Mouse (Mus musculus) midbrain, embryonic 14.5 days (tissue): ENCODE measurements around the gene Lbh. TPM values are rescaled to one million over a fixed set of nuclear protein-coding genes. Genes with fewer than 3 reads are reported as not detected.
A peak's percentile ranks its signal among the peaks of the same experiment; 100 is the strongest.

Source experiments
- ATAC-seq: fragments of 200-750 bp; cut with Nextera tagmentation; 2 replicates; pipeline ENCODE4 v1.8.0; 2017; ENCODE audit warnings: moderate number of reproducible peaks, moderate library complexity; ENCODE audit not compliant: low FRiP score, low TSS enrichment
- DNase-seq: peaks from one replicate; pipeline ENCODE4 v3.0.0-alpha.2; 2015
- H3K27ac ChIP-seq: fragments of 300-500 bp; sonication (generic); replicated peaks from 2 replicates; pipeline ENCODE4 v1.5.1; 2014; ENCODE audit warnings: mild to moderate bottlenecking, low read depth, low read length, moderate library complexity
- H3K27me3 ChIP-seq: fragments of 300-500 bp; sonication (generic); 2 replicates; pipeline ENCODE4 v1.6.1; 2014; ENCODE audit warnings: low read length, control low read depth, mixed read lengths; ENCODE audit not compliant: control insufficient read depth, insufficient read depth
- H3K36me3 ChIP-seq: fragments of 300-500 bp; sonication (generic); 2 replicates; pipeline ENCODE4 v1.6.1; 2014; ENCODE audit warnings: low read length, control low read depth; ENCODE audit not compliant: control insufficient read depth, insufficient read depth
- H3K4me1 ChIP-seq: fragments of 300-500 bp; sonication (generic); 2 replicates; pipeline ENCODE4 v1.6.1; 2014; ENCODE audit warnings: mild to moderate bottlenecking, antibody characterized with exemption, low read length, control low read depth; ENCODE audit not compliant: control insufficient read depth, insufficient read depth
- H3K4me2 ChIP-seq: fragments of 300-500 bp; sonication (generic); 2 replicates; pipeline ENCODE4 v1.6.1; 2014; ENCODE audit warnings: mild to moderate bottlenecking, low read length, moderate library complexity
- H3K4me3 ChIP-seq: fragments of 300-500 bp; sonication (generic); replicated peaks from 2 replicates; pipeline ENCODE4 v1.5.1; 2014; ENCODE audit warnings: low read depth, low read length
- H3K9ac ChIP-seq: fragments of 300-500 bp; sonication (generic); replicated peaks from 2 replicates; pipeline ENCODE4 v1.6.1; 2014; ENCODE audit warnings: mild to moderate bottlenecking, low read length, moderate library complexity
- H3K9me3 ChIP-seq: fragments of 300-500 bp; sonication (generic); 2 replicates; pipeline ENCODE4 v1.6.1; 2016; ENCODE audit warnings: low read length, control low read depth, mixed read lengths; ENCODE audit not compliant: control insufficient read depth
- WGBS: fragments of 180-500 bp; shearing (Covaris S2); extraction: QIAGEN DNeasy Blood & Tissue Kit; methylation state at CpG from one replicate; pipeline ENCODE4 v1.1.7; 2014; 5-methylcytosine and 5-hydroxymethylcytosine counted together
- polyA plus RNA-seq: library from polyadenylated mRNA; unstranded; fragments of >200 nt; fragmentation: Nextera tagmentation; extraction: Ambion mirVana; gene quantifications from 2 replicates; pipeline ENCODE4 v1.2.1, GENCODE M21; 2014

Lbh gene
- polyA plus RNA-seq, result 8.9 and 12.3 TPM in 2 replicates

DNA sequence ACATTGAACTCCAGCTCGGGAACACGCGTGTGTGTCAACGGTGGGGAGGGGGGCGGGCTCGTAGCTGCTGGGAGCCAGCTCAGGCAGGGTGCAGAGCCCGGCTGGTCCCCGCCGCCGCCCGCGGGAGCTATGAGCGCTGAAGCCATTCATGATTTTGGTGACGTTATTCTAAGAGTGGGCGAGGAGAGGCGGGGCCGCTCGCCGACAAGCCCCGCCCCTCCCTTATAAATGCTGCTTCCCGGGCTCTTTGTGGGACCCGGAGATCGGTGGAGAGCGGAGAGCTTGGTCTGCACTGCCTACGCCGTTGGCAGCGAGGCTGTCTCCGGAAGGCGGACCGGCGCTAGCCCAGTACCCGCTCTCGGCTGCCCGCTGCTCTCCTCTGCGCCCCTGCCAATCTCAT is at the start of gene Lbh:
Gene Lbh, plus strand, starts transcription at position 253 of the 400 bp plus-strand sequence.
- ATAC-seq, result peak; percentile 92
- under 1% methylated on average over 35 of the region's 35 CpGs for WGBS
- H3K4me3 ChIP-seq, result peak within 1 kb of the TSS; percentile 75
- H3K27me3 ChIP-seq, result no peaks in the 10 kb centered on the region
- H3K9ac ChIP-seq, result peak within 1 kb of the TSS; percentile 93
- H3K36me3 ChIP-seq, result peaks cover 20% of the 10 kb centered on the region
- peak within 1 kb of the TSS; percentile 66 for H3K4me2 ChIP-seq
- peaks cover 33% of the 10 kb centered on the region for H3K4me1 ChIP-seq
- H3K27ac ChIP-seq, result peak within 1 kb of the TSS; percentile 96
- DNase-seq, result peak; percentile 97
- no peaks in the 10 kb centered on the region for H3K9me3 ChIP-seq

DNA sequence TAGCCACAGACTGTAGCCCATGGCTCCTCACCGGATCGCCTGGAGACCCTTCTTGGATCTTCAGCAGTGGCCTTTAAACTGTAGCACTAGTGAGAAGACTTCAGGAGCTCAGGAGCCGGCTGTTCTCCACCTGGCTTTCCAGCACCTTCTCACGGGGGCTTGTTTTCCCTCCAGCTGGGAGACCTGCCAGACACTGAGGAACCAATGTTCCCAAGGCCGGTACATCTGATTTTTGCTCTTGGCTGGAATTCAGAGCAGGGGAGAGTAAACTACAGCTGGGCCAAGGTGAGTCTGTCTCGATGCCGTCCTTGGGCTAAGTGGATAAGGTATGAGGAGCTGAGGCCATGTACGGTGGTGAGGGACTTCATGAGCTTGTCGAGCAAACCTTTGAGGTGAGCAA is 39.1 kb upstream of the Lbh start:
- ATAC-seq (no peak), DNase-seq (no peak)
- Histone ChIP-seq H3K27me3 (no peaks in the 10 kb centered on the region), H3K4me2 (no peak overlapping the region), H3K27ac (no peak overlapping the region), H3K36me3 (no peaks in the 10 kb centered on the region), H3K9me3 (no peaks in the 10 kb centered on the region), H3K4me3 (no peak overlapping the region), H3K4me1 (no peaks in the 10 kb centered on the region), H3K9ac (no peak overlapping the region)
- WGBS, result 92% methylated on average over 9 of the region's 9 CpGs

DNA sequence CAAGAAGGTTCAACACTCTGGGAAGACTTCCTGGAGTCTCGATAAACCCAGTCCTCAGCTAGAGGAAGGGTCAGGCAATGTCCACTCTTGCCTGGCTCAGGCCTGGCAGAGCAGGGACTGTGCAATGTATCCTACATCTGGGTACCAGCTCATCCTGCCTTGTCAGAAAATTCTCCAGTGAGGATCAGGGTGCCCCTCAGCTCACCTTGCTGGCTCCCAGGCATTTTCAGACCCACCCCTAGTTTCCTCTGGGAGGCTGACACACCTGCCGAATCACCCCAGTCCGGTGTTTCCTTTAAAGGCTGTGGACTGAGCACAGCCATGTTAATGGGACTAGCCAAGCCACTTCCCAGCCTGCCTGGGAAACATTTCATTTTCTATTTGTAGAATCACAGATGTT is 37.9 kb upstream of the Lbh start:
- Histone ChIP-seq H3K4me1 (no peaks in the 10 kb centered on the region), H3K36me3 (no peaks in the 10 kb centered on the region), H3K27me3 (no peaks in the 10 kb centered on the region), H3K4me3 (no peak overlapping the region), H3K9me3 (no peaks in the 10 kb centered on the region), H3K27ac (no peak overlapping the region), H3K9ac (no peak overlapping the region), H3K4me2 (no peak overlapping the region)
- ATAC-seq, result no peak
- no peak for DNase-seq
- 82% methylated on average over 3 of the region's 3 CpGs for WGBS

DNA sequence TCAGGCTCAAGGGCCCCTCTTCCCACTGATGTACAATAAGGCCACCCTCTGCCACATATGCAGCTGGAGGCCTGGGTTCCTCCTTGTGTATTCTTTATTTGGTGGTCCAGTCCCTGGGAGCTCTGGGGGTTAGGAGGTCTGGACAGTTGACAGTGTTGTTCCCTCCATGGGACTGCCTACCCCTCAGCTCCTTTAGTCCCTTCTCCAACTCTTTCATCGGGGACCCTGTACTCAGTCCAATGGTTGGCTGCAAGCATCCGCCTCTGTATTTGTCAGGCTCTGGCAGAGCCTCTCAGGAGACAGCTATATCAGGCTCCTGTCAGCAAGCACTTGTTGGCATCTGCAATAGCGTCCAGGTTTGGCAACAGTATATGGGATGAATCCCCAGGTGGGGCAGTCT is 37.1 kb upstream of the Lbh start:
- Histone ChIP-seq H3K27ac (no peak overlapping the region), H3K9ac (no peak overlapping the region), H3K4me1 (no peaks in the 10 kb centered on the region), H3K4me2 (no peak overlapping the region), H3K36me3 (no peaks in the 10 kb centered on the region), H3K9me3 (no peaks in the 10 kb centered on the region), H3K27me3 (no peaks in the 10 kb centered on the region), H3K4me3 (no peak overlapping the region)
- DNase-seq, result no peak
- WGBS, result 65% methylated on average over 3 of the region's 3 CpGs
- no peak for ATAC-seq

DNA sequence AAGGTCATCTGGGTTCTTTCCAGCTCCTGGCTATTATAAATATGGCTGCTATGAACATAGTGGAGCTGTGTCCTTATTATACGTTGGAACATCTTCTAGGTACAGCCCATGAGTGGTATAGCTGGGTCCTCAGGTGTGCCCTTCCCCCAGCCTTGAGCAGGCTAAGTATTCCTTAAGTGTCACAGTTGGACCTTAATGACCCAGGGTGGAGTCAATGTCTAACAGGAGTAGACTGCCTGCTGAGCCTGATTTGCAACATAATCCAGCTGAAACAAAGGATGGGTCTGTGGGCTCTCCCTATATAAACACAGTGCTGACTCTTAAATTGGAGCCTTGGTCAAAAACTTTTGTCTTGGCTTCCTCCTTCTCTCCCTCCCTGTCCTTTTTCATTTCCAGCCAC is 36.3 kb upstream of the Lbh start:
- no peak for ATAC-seq
- Histone ChIP-seq H3K4me1 (no peaks in the 10 kb centered on the region), H3K27me3 (no peaks in the 10 kb centered on the region), H3K36me3 (no peaks in the 10 kb centered on the region), H3K9me3 (no peaks in the 10 kb centered on the region), H3K4me3 (no peak overlapping the region), H3K27ac (no peak overlapping the region), H3K9ac (no peak overlapping the region), H3K4me2 (no peak overlapping the region)
- WGBS, result 40% methylated on average over 1 of the region's 1 CpGs
- DNase-seq, result no peak

DNA sequence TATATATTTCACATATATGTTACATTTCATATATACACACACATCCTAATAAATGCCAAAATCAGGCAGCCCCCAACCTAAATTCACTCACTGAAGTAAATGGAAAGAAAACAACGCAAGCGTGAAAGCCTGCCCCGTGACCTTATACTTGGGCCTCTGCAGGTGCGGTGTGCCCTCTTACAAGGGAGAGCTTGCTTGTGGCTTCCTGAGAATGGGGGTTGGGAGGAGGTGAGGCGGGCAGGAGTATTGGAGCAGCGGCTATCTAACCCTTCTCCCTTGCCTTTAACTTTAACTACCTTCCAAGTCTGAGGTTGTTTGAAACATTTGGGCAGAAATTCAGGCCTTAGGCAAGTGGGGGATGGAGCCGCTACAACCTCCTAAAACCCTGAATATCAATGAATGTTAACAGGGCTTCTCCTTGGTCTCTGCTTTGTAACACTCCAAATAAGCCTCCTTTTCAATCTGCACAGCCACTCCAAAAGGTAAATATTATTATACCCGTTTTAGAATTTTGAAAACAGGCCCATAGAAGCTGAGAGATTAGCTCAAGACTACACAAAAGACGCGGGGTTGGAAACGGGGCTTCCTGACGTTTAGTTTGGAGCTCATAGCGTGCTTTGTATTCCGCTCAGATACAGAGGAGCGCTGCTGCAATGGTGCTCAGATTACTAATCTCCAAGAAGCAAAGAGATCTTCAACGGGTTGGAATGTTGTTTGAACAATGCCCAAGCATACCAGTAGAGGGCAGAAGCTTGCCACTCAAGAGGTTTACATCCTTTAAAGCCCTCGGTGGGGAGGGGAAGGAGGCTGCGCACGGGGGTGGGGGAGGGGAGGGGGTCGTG is 28.3 kb upstream of the Lbh start:
- ATAC-seq, result peak; percentile 83
- Histone ChIP-seq H3K36me3 (no peaks in the 10 kb centered on the region), H3K9ac (no peak overlapping the region; the same call in 1 of the 2 replicates), H3K27me3 (no peaks in the 10 kb centered on the region), H3K4me3 (no peak overlapping the region), H3K4me1 (no peaks in the 10 kb centered on the region), H3K27ac (peak overlapping the region; percentile 74), H3K4me2 (peak overlapping the region; percentile 41), H3K9me3 (no peaks in the 10 kb centered on the region)
- peak; percentile 93 for DNase-seq
- WGBS, result 9% methylated on average over 19 of the region's 20 CpGs

DNA sequence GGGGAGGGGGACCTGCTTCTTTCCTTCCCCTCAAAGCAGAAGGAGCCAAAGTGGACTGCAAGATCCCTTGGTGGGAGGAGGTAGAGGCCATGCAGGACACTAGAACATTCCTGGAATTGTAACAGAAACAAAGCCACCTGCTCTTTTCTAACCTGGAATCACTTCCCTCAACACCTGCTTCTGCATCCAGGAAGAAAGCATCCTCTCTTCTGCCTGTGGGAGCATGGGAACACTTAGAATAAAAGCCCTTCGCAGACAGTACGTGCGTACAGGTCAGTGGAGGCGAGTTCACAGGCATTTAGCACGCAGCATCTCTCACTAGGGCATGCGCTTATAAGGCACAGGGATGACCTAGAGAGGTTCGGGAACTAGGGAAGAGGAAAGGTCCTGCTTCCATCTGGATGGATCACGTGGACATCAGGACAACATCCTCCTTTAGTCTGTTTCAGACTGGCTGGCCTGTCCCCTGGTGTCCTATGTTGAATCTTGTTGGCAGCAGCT is 27.7 kb upstream of the Lbh start:
- Histone ChIP-seq H3K27ac (peak overlapping the region; percentile 74; the same call in 1 of the 2 replicates), H3K4me1 (no peaks in the 10 kb centered on the region), H3K9ac (no peak overlapping the region), H3K4me2 (peak overlapping the region; percentile 5; the same call in 1 of the 2 replicates), H3K27me3 (no peaks in the 10 kb centered on the region), H3K9me3 (no peaks in the 10 kb centered on the region), H3K36me3 (no peaks in the 10 kb centered on the region), H3K4me3 (no peak overlapping the region)
- DNase-seq (peak; percentile 39), ATAC-seq (peak; percentile 27; the same call in 1 of the 2 replicates)
- 55% methylated on average over 8 of the region's 8 CpGs for WGBS

DNA sequence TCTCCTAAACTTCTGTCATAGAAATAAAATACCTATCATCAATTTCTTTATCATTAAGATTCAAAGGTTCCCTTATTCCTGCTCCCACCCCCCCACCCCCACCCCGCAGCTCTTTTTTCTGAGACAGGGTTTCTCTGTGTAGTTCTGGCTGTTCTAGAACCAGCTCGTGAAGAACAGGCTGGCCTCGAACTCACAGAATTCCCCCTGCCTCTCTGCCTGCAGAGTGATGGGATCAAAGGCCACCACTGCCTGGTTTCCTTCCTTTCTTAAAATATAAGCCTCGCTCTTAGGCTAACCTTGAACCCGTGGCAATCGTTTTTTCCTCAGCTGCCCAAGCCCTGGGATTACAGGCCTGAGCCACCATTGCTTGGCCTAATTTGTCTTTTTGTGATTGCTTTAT is 26.5 kb upstream of the Lbh start:
- H3K36me3 ChIP-seq, result no peaks in the 10 kb centered on the region
- no peak overlapping the region for H3K4me3 ChIP-seq
- no peaks in the 10 kb centered on the region for H3K4me1 ChIP-seq
- H3K4me2 ChIP-seq, result no peak overlapping the region
- WGBS, result 90% methylated on average over 6 of the region's 6 CpGs
- H3K9me3 ChIP-seq, result no peaks in the 10 kb centered on the region
- H3K27ac ChIP-seq, result no peak overlapping the region
- DNase-seq (no peak), ATAC-seq (no peak)
- no peaks in the 10 kb centered on the region for H3K27me3 ChIP-seq
- H3K9ac ChIP-seq, result no peak overlapping the region

DNA sequence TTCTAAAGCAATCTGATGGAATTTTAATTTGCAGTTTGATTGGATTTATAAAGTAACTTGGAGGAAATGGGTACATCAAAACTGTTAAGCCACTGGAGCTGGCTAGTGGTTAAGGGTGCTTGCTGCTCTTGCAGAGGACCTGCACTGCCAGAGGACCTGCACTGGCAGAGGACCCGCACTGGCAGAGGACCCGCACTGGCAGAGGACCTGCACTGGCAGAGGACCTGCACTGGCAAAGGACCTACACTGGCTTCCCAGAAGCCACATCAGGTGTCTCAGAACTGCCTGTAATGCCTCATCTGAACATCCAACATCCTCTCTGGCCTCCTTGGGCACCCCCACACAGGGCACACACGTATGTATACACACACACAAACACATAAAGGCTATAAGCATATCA is 22.6 kb upstream of the Lbh start:
- no peak overlapping the region for H3K4me3 ChIP-seq
- DNase-seq (no peak), ATAC-seq (no peak)
- WGBS, result 90% methylated on average over 3 of the region's 3 CpGs
- H3K9me3 ChIP-seq, result no peaks in the 10 kb centered on the region
- no peaks in the 10 kb centered on the region for H3K4me1 ChIP-seq
- H3K27me3 ChIP-seq, result no peaks in the 10 kb centered on the region
- H3K9ac ChIP-seq, result no peak overlapping the region
- H3K4me2 ChIP-seq, result no peak overlapping the region
- H3K36me3 ChIP-seq, result no peaks in the 10 kb centered on the region
- no peak overlapping the region for H3K27ac ChIP-seq
